Mouse (Mus musculus): ENCODE data around the gene Fam161b. TPM values are rescaled to one million over a fixed set of nuclear protein-coding genes. Genes with fewer than 3 reads are reported as not detected.
A peak's percentile ranks its signal among the peaks of the same experiment; 100 is the strongest.
"Not testable (repeated sequence)": the region's sequence is repeated elsewhere in the genome, so short reads cannot be mapped to it uniquely, and the experiment has no call there.

Fam161b gene
- polyA plus RNA-seq, 1 experiment from 2014 or later = 14.2 TPM

DNA sequence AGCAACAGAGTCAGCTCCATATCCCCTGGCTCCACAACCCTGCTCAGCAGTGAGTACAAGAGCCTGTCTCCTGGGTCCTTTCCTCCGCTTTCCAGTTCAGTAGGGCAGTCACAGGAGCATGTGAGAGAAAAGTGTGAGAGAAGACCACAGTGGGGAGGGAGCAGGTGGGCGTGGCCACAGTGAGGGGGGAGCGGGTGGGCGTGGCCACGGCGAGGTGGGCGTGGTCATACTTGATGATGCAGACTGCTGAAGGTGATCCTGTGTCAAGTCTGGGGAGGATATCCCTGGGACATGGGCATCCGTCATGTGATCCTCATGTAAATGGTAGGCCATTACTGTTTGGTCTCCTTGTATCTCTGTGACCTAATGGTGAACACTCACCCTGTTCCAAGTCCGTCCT, 5.3 kb upstream of the Fam161b start:
- 62% methylated on average over 9 of the region's 9 CpGs for WGBS
- peaks cover 13% of the 10 kb centered on the region for H3K4me1 ChIP-seq (replicated peaks)
- no peak overlapping the region for H3K9ac ChIP-seq
- H3K27me3 ChIP-seq = no peaks in the 10 kb centered on the region
- no peak for ATAC-seq (ENCODE audit: low read depth)
- H3K4me3 ChIP-seq = no peak overlapping the region
- H3K36me3 ChIP-seq = peaks cover 52% of the 10 kb centered on the region
- H3K27ac ChIP-seq (replicated peaks) = no peak overlapping the region
- no peaks in the 10 kb centered on the region for H3K9me3 ChIP-seq
- H3K4me2 ChIP-seq = no peak overlapping the region

DNA sequence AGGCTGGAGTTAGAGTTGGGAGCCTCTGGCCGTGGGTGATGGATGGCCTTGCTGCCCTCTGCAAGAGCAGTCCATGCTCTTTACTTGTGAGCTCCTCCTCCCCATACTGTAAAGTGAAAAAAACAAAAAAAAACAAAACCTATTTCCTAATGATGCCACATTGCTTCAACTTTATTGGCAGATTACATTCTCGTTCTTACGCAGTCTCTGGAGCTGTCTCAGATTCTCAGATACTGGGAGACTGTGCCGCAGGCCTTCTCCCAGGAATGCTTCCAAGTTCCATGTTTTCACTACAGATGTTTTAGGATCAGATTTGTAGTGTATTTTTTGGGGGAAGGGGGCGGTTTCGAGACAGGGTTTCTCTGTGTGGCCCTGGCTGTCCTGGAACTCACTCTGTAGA, 3.5 kb upstream of the Fam161b start:
- WGBS = 97% methylated on average over 6 of the region's 6 CpGs
- H3K27ac ChIP-seq (replicated peaks) = no peak overlapping the region
- H3K4me1 ChIP-seq (replicated peaks) = peaks cover 24% of the 10 kb centered on the region
- no peak overlapping the region for H3K9ac ChIP-seq
- ATAC-seq (ENCODE audit: low read depth) = no peak
- H3K4me2 ChIP-seq = no peak overlapping the region
- peaks cover 33% of the 10 kb centered on the region for H3K36me3 ChIP-seq
- no peaks in the 10 kb centered on the region for H3K27me3 ChIP-seq
- H3K4me3 ChIP-seq = no peak overlapping the region
- no peaks in the 10 kb centered on the region for H3K9me3 ChIP-seq

DNA sequence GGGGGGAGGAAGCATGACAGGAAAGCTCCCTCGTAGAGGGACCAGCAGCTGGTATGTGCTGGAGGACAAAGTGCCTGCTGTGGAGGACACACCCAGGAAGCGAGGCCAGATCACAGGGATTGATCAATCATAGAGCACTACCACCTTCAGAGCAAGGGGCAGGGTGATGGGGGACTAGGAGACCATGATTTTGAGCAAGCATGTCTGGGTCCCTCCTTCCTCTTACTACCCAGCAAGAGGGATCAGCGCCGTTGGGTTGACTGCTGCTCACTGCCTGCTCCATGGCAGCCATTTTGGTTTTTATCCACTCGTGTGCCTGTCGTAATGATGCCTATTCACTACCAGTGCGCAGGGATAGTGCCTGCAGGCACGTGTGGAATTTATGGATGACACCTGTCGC, 2.7 kb upstream of the Fam161b start:
- H3K36me3 ChIP-seq = peaks cover 25% of the 10 kb centered on the region
- H3K27ac ChIP-seq (replicated peaks) = no peak overlapping the region
- no peak overlapping the region for H3K4me3 ChIP-seq
- H3K27me3 ChIP-seq = no peaks in the 10 kb centered on the region
- no peaks in the 10 kb centered on the region for H3K9me3 ChIP-seq
- peaks cover 24% of the 10 kb centered on the region for H3K4me1 ChIP-seq (replicated peaks)
- ATAC-seq (ENCODE audit: low read depth) = no peak
- 78% methylated on average over 9 of the region's 9 CpGs for whole genome bisulfite sequencing
- H3K4me2 ChIP-seq = no peak overlapping the region
- H3K9ac ChIP-seq = no peak overlapping the region

DNA sequence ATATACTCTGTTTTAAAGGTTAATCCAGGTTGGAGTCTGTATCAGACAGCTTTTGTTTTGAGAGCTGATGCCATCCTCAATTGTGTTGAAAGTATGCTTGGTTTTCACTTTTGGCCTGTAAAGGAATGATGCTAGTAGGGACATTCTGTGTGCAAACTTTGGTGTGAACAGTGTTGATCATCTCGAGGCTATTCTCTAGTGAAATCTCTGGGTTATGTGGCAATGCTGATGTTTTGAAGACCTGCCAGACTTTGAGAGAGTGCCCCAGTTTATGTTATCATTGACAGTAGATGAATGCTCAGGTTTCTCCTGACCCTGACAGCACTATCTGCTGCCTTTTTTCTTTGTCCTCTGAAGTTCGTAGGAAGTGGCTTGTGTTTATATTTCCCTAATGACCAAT, 1.2 kb upstream of the Fam161b start:
- H3K27me3 ChIP-seq = no peaks in the 10 kb centered on the region

DNA sequence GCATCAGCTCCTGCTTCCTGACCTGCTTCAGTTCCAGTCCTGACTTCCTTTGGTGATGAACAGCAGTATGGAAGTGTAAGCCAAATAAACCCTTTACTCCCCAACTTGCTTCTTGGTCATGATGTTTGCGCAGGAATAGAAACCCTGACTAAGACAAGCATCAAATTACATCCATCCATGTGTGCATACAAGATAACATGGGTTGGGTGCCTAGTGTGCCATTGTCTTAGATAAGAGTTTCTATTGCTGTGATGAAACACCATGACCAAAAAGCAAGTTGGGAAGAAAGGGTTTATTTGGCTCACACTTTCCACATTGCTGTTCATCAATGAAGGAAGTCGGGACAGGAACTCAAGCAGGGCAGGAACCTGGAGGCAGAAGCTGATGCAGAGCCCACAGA, 2.9 kb downstream of the Fam161b start:
- Histone ChIP-seq H3K36me3 (peaks cover 39% of the 10 kb centered on the region), H3K4me1 (replicated peaks) (peaks cover 24% of the 10 kb centered on the region)
- H3K9me3 ChIP-seq; ATAC-seq (ENCODE audit: low read depth); H3K4me3 ChIP-seq; H3K4me2 ChIP-seq; H3K27ac ChIP-seq (replicated peaks); H3K27me3 ChIP-seq; H3K9ac ChIP-seq: not testable (repeated sequence)
- WGBS = 94% methylated on average over 2 of the region's 2 CpGs

More for the DNA sequence above, 1.2 kb upstream of the Fam161b start:
- Histone ChIP-seq H3K36me3 (peaks cover 11% of the 10 kb centered on the region), H3K4me3 (peak overlapping the region; percentile 97), H3K9ac (peak overlapping the region; percentile 91; the same call in 1 of the 2 replicates), H3K4me2 (peak overlapping the region; percentile 92), H3K9me3 (no peaks in the 10 kb centered on the region), H3K27ac (replicated peaks) (no peak overlapping the region), H3K4me1 (replicated peaks) (peaks cover 24% of the 10 kb centered on the region)
- no peak for ATAC-seq (ENCODE audit: low read depth)
- WGBS = 67% methylated on average over 2 of the region's 2 CpGs

DNA sequence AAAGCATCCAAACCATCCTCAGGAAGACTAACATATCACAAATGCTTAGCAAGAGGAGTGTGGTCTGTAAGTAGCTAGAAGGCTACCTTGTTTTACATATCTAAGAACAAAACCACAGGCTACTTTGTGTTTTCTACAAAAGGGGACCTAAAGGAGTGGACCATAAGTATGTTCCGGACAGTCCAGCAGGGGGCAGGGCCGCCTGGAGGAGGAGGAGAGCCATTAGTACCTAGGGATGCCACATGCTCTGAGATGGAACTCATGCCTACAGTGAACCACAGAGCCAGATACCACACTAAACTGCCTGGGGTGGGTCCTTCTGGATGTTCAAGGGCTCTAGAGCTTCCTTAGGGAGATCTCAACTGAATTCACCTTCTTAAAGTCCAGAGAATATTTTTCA, 14.4 kb downstream of the Fam161b start:
- Histone ChIP-seq H3K4me3 (no peak overlapping the region), H3K9ac (no peak overlapping the region), H3K9me3 (no peaks in the 10 kb centered on the region), H3K27me3 (no peaks in the 10 kb centered on the region), H3K4me2 (no peak overlapping the region), H3K4me1 (replicated peaks) (peaks cover 8% of the 10 kb centered on the region; the same call in 1 of the 2 replicates), H3K36me3 (peaks cover 95% of the 10 kb centered on the region), H3K27ac (replicated peaks) (no peak overlapping the region)
- WGBS = 53% methylated on average over 2 of the region's 2 CpGs
- no peak for ATAC-seq (ENCODE audit: low read depth)

DNA sequence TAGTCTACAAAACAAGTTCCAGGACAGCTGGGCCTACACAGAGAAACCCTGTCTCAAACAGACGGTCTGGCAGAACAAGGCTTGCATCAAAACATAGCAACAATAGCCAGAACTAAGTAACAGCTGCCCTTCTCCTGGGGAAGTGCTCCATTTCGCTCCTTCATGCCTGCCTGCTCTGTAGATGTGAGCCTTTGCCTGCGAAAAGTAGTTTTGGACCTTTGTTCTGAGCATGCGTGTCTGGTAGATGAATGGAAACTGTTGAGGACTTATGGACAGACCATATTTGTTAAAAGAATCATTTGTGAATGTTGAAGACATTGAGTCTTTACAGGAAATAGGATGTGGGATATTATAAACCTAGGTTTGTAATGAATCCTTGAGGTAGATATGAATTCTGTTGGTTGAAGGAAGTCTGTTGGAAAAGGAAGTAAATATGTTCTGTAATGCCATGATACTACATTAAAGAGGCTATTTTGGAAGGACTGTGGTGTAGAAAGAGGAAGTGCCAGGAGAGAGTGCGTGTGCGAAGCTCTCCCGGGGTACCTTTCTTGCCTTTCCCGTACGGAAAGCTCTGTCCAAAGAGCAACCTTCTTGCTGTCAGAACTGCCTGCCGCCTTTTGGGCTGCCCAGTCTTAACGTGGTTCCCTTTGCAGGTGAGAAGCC, 24.5 kb downstream of the Fam161b start:
- Histone ChIP-seq H3K27me3 (no peaks in the 10 kb centered on the region), H3K9me3 (no peaks in the 10 kb centered on the region), H3K27ac (replicated peaks) (no peak overlapping the region), H3K4me3 (no peak overlapping the region), H3K4me1 (replicated peaks) (no peaks in the 10 kb centered on the region), H3K4me2 (no peak overlapping the region), H3K36me3 (peaks cover 92% of the 10 kb centered on the region), H3K9ac (no peak overlapping the region)
- ATAC-seq (ENCODE audit: low read depth) = no peak
- 90% methylated on average over 11 of the region's 11 CpGs for WGBS

DNA sequence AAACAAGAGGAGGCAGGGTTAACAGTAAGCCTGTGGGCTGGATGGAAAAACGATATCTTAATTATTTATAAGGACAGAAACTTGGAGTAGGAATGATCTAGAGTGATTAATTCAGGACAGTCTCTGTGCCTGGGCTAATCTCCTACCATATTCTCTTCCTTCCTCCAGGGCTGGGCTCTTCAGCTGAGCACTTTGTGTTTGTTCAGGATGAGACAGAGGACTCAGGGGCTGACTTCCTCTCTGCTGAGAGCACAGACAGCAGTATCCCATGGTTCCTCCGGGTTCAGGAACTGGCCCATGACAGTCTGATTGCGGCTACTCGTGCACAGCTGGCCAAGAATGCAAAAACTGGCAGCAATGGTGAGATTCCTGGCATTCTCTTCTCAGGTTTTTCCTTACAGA, 34.5 kb downstream of the Fam161b start:
- Histone ChIP-seq H3K9me3 (no peaks in the 10 kb centered on the region), H3K9ac (no peak overlapping the region), H3K4me2 (no peak overlapping the region), H3K36me3 (peaks cover 70% of the 10 kb centered on the region), H3K4me1 (replicated peaks) (no peaks in the 10 kb centered on the region), H3K27ac (replicated peaks) (no peak overlapping the region), H3K27me3 (no peaks in the 10 kb centered on the region), H3K4me3 (no peak overlapping the region)
- no peak for ATAC-seq (ENCODE audit: low read depth)
- 93% methylated on average over 4 of the region's 4 CpGs for WGBS

DNA sequence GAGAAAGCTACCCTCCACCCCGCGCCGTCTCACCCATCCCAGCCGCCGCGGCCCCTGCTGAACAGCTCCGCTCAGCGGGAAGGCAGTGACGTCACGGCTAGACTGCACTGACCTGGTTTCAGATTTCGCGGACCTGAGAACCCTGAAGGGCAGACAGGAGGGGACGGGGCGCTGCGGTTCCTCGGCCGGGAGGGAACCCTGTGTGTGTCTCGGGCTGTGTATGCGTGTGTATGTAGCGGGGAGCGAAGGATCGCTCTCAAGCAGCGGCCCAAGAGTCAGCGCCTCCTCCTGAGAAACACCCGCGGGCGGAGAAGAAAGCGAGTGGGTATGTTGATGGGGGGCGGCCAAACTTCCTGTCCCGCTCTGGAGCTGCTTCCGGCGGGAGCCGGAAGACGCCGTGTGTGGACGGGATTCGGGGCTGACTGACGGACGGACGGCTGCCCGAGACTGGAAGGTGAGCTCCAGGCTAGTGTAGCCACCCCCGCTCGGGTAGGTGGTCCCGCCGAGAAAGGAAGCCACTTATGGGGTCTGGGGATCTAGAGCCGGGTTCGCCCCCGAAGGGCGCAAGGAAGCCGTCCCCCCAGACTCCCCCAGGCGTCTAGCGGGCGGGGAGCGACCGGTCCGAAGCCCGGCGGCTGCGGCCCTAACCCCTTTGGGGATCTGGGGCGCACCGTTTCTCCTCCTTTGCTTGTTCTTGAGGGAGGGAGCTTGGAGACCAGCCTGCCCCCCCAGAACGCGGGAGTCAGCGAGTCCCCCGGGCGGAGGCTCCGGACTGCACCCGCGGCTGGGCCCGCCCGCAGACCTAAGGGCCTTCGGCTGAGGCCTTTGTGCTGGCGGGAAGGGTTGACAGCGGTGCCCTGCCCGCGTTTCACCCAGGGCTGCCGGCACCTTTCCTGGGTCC, 44.7 kb downstream of the Fam161b start, which contains the start of gene Zfp410:
Gene Zfp410, plus strand, starts transcription at position 132 of the 901 bp plus-strand sequence.
- ATAC-seq (ENCODE audit: low read depth) = peak; percentile 94
- Histone ChIP-seq H3K27me3 (no peaks in the 10 kb centered on the region), H3K4me1 (replicated peaks) (peaks cover 40% of the 10 kb centered on the region), H3K4me3 (peak within 1 kb of the TSS; percentile 87), H3K4me2 (peak within 1 kb of the TSS; percentile 80), H3K27ac (replicated peaks) (peak within 1 kb of the TSS; percentile 95), H3K9ac (peak within 1 kb of the TSS; percentile 96), H3K9me3 (no peaks in the 10 kb centered on the region), H3K36me3 (no peaks in the 10 kb centered on the region)
- under 1% methylated on average over 77 of the region's 77 CpGs for WGBS

DNA sequence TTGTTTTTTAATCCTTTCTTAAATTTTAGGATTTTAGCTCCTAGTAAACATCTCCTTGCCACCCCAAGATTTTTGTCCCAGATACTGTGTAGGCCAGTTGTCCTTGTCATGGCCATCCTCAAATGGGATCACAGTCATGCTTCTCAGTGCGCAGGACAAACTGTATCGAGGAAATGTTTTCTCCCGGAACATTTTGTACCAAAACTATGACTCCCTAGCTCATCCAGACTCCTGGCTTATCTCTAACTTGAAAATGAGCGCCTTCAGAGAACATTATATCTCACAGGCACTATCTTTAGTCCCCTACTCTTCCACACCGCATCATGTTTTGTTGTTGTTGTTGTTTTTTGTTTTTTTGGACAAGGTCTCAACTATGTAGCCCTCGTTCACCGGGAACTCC, 45.6 kb downstream of the Fam161b start:
- H3K4me2 ChIP-seq = peak overlapping the region; percentile 80
- 46% methylated on average over 7 of the region's 7 CpGs for WGBS
- peak overlapping the region; percentile 95 for H3K27ac ChIP-seq (replicated peaks)
- H3K27me3 ChIP-seq = no peaks in the 10 kb centered on the region
- H3K4me1 ChIP-seq (replicated peaks) = peaks cover 37% of the 10 kb centered on the region
- H3K36me3 ChIP-seq = no peaks in the 10 kb centered on the region
- no peak for ATAC-seq (ENCODE audit: low read depth)
- H3K4me3 ChIP-seq = peak overlapping the region; percentile 87
- no peaks in the 10 kb centered on the region for H3K9me3 ChIP-seq
- peak overlapping the region; percentile 96 for H3K9ac ChIP-seq

DNA sequence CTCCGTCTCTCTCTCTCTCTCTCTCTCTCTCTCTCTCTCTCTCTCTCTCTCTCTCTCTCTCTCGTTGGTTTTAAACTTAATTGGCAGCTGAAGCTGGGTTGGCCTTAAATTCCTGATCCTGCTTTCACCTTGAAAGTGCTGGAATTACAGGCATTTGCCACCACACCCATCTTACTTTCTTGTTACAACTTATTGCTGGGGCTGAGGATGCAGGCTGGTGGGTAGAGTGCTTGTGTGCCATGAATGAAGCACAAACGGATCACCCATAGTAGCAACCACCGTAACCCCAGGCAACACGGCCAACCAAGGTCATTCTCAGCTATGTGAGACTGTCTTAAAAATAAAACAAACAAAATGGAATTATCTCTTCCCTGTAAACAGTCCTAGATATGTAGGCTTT, 50.3 kb downstream of the Fam161b start:
- Histone ChIP-seq H3K4me2 (no peak overlapping the region), H3K4me3 (no peak overlapping the region), H3K27me3 (no peaks in the 10 kb centered on the region), H3K36me3 (peaks cover 9% of the 10 kb centered on the region; the same call in 1 of the 2 replicates), H3K9ac (no peak overlapping the region), H3K9me3 (no peaks in the 10 kb centered on the region), H3K27ac (replicated peaks) (no peak overlapping the region), H3K4me1 (replicated peaks) (peaks cover 6% of the 10 kb centered on the region)
- no peak for ATAC-seq (ENCODE audit: low read depth)
- WGBS = 81% methylated on average over 4 of the region's 5 CpGs

DNA sequence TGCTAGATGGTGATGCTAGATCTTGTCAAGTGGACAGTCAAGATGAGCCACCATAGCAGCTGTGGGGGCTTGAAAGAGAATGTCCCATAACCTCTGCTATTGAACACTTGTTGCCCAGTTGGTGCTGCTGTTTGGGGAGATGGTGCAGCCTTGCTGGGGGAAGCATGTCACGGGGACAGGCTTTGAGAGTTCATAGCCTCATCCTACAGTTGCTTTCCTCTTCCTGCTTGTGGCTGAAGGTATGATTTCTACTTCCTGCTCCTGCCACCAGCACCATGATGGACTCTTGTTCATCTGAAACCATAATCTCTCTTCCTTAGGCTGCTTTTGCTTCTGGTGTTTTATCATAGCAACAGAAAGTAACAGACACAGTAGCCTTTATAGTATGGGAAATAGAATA, 57.1 kb downstream of the Fam161b start:
- 63% methylated on average over 1 of the region's 1 CpGs for WGBS
- no peak overlapping the region for H3K9ac ChIP-seq
- no peak for ATAC-seq (ENCODE audit: low read depth)
- no peaks in the 10 kb centered on the region for H3K4me1 ChIP-seq (replicated peaks)
- H3K4me2 ChIP-seq = no peak overlapping the region
- no peaks in the 10 kb centered on the region for H3K9me3 ChIP-seq
- no peak overlapping the region for H3K4me3 ChIP-seq
- H3K36me3 ChIP-seq = peaks cover 39% of the 10 kb centered on the region
- H3K27me3 ChIP-seq = no peaks in the 10 kb centered on the region
- H3K27ac ChIP-seq (replicated peaks) = no peak overlapping the region

All from neural tube, embryonic 13.5 days (tissue).